Mouse (Mus musculus) bone marrow macrophage, adult 2 months (primary cell): ENCODE results near the gene Zfp747.

Experiments used
- CTCF ChIP-seq: IDR thresholded peaks from 2 replicates; pipeline ENCODE4 v1.5.1; 2012; ENCODE audit warnings: low read depth, mild to moderate bottlenecking, low read length, moderate library complexity
- POLR2A ChIP-seq: IDR thresholded peaks from 2 replicates; pipeline ENCODE4 v1.6.1; 2012; ENCODE audit warnings: mild to moderate bottlenecking, low read depth, low read length, borderline replicate concordance

DNA sequence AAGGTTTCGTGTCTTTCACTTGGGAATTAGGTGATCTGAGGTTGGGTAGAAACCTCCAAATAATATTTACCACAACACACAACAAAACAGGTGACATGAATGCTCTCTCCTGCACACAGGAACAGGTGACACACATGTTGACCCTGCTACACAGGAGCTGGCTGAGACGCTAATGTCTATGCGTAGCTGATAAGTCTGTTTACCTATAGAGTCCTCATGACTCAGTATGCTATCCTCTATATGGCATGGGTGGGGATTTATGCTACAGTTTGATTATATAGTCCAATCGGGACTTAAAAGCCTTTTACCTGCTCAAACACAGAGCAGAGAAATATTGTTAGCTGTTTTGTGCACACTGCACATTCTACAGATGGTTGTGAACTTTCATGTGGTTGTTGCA lies 15.6 kb downstream of the Zfp747 start:
- TF ChIP-seq POLR2A: no peak
- TF ChIP-seq CTCF: no peak
